Mouse (Mus musculus): ENCODE data around the gene Sh3bgr. TPM values are rescaled to one million over a fixed set of nuclear protein-coding genes. Genes with fewer than 3 reads are reported as not detected.

The Sh3bgr gene
- total RNA-seq (2014; rRNA removed), result 0.26 and 16.4 TPM in 2 replicates
- polyA plus RNA-seq (2015; fragmentation: Nextera tagmentation; extraction: Ambion mirVana), result 5.9 and 7.4 TPM in 2 replicates

- Histone ChIP-seq H3K9me3 (ENCODE audit: low read length) (no peaks in the 10 kb centered on the region), H3K4me3 (ENCODE audit: low read length) (peak within 1 kb of the TSS; percentile 2; the same call in 1 of the 2 replicates), H3K4me2 (ENCODE audit: low read depth, low read length) (peak within 1 kb of the TSS; percentile 57), H3K27me3 (ENCODE audit: insufficient read depth, low read length) (no peaks in the 10 kb centered on the region), H3K9ac (replicated peaks; ENCODE audit: low read length) (no peak within 1 kb of the TSS), H3K4me1 (ENCODE audit: insufficient read depth, low read length) (no peaks in the 10 kb centered on the region), H3K36me3 (ENCODE audit: insufficient read depth, low read length) (no peaks in the 10 kb centered on the region), H3K27ac (no peak within 1 kb of the TSS)
- no peak for TF ChIP-seq CTCF (IDR thresholded peaks at IDR 0.05; ENCODE audit: low read depth)
- WGBS, result 12% methylated on average over 20 of the region's 20 CpGs
- ATAC-seq (peak; percentile 75; the same call in 1 of the 2 replicates), DNase-seq (ENCODE audit: low spot score) (peak; percentile 17)
Measured at GRCm38 (mm10) chr16:96199913-96200701, at the start of gene Sh3bgr. Gene Sh3bgr, plus strand, starts transcription at chr16:96200450.

GRCm38 (mm10) chr16:96150995-96151394 is 49.3 kb upstream of the Sh3bgr start:
- no peak overlapping the region for H3K4me2 ChIP-seq (ENCODE audit: low read depth, low read length)
- 65% methylated on average over 4 of the region's 4 CpGs for WGBS
- no peaks in the 10 kb centered on the region for H3K27me3 ChIP-seq (ENCODE audit: insufficient read depth, low read length)
- DNase-seq (ENCODE audit: low spot score) (no peak), ATAC-seq (no peak)
- H3K36me3 ChIP-seq (ENCODE audit: insufficient read depth, low read length), result peaks cover 16% of the 10 kb centered on the region; the same call in 1 of the 2 replicates
- H3K27ac ChIP-seq, result no peak overlapping the region
- 0 out of 2 replicates have a peak, but pooled peaks cover 6% of the 10 kb centered on the region for H3K4me1 ChIP-seq (ENCODE audit: insufficient read depth, low read length)
- no peak for TF ChIP-seq CTCF (IDR thresholded peaks at IDR 0.05; ENCODE audit: low read depth)
- no peaks in the 10 kb centered on the region for H3K9me3 ChIP-seq (ENCODE audit: low read length)
- H3K4me3 ChIP-seq (ENCODE audit: low read length), result no peak overlapping the region
- no peak overlapping the region for H3K9ac ChIP-seq (replicated peaks; ENCODE audit: low read length)

GRCm38 (mm10) chr16:96151551-96151950 is 48.7 kb upstream of the Sh3bgr start:
- no peak overlapping the region for H3K4me3 ChIP-seq (ENCODE audit: low read length)
- TF ChIP-seq CTCF (IDR thresholded peaks at IDR 0.05; ENCODE audit: low read depth), result peak; percentile 94
- no peaks in the 10 kb centered on the region for H3K9me3 ChIP-seq (ENCODE audit: low read length)
- ATAC-seq, result peak; percentile 61
- peaks cover 16% of the 10 kb centered on the region; the same call in 1 of the 2 replicates for H3K36me3 ChIP-seq (ENCODE audit: insufficient read depth, low read length)
- H3K27ac ChIP-seq, result no peak overlapping the region
- peak; percentile 79 for DNase-seq (ENCODE audit: low spot score)
- no peaks in the 10 kb centered on the region for H3K27me3 ChIP-seq (ENCODE audit: insufficient read depth, low read length)
- H3K4me2 ChIP-seq (ENCODE audit: low read depth, low read length), result no peak overlapping the region
- H3K9ac ChIP-seq (replicated peaks; ENCODE audit: low read length), result no peak overlapping the region
- 0 out of 2 replicates have a peak, but pooled peaks cover under 1% of the 10 kb centered on the region for H3K4me1 ChIP-seq (ENCODE audit: insufficient read depth, low read length)
- WGBS, result 18% methylated on average over 9 of the region's 9 CpGs

- 98% methylated on average over 2 of the region's 2 CpGs for WGBS
- H3K27me3 ChIP-seq (ENCODE audit: insufficient read depth, low read length), result no peaks in the 10 kb centered on the region
- H3K4me1 ChIP-seq (ENCODE audit: insufficient read depth, low read length), result no peaks in the 10 kb centered on the region
- peaks cover 16% of the 10 kb centered on the region; the same call in 1 of the 2 replicates for H3K36me3 ChIP-seq (ENCODE audit: insufficient read depth, low read length)
- H3K27ac ChIP-seq, result no peak overlapping the region
- no peaks in the 10 kb centered on the region for H3K9me3 ChIP-seq (ENCODE audit: low read length)
- H3K4me2 ChIP-seq (ENCODE audit: low read depth, low read length), result no peak overlapping the region
- H3K9ac ChIP-seq (replicated peaks; ENCODE audit: low read length), result no peak overlapping the region
- no peak for TF ChIP-seq CTCF (IDR thresholded peaks at IDR 0.05; ENCODE audit: low read depth)
- H3K4me3 ChIP-seq (ENCODE audit: low read length), result no peak overlapping the region
- ATAC-seq (no peak), DNase-seq (ENCODE audit: low spot score) (no peak)
Measured at GRCm38 (mm10) chr16:96154476-96154875, 45.8 kb upstream of the Sh3bgr start.

GRCm38 (mm10) chr16:96156019-96156418 is 44.2 kb upstream of the Sh3bgr start:
- Histone ChIP-seq H3K27me3 (ENCODE audit: insufficient read depth, low read length) (no peaks in the 10 kb centered on the region), H3K9me3 (ENCODE audit: low read length) (no peaks in the 10 kb centered on the region), H3K4me2 (ENCODE audit: low read depth, low read length) (no peak overlapping the region), H3K4me1 (ENCODE audit: insufficient read depth, low read length) (no peaks in the 10 kb centered on the region), H3K9ac (replicated peaks; ENCODE audit: low read length) (no peak overlapping the region), H3K4me3 (ENCODE audit: low read length) (no peak overlapping the region), H3K36me3 (ENCODE audit: insufficient read depth, low read length) (peaks cover 16% of the 10 kb centered on the region; the same call in 1 of the 2 replicates), H3K27ac (no peak overlapping the region)
- no peak for TF ChIP-seq CTCF (IDR thresholded peaks at IDR 0.05; ENCODE audit: low read depth)
- no peak for ATAC-seq
- 75% methylated on average over 8 of the region's 8 CpGs for WGBS
- DNase-seq (ENCODE audit: low spot score), result no peak

- Histone ChIP-seq H3K4me3 (ENCODE audit: low read length) (no peak overlapping the region), H3K27me3 (ENCODE audit: insufficient read depth, low read length) (no peaks in the 10 kb centered on the region), H3K27ac (no peak overlapping the region), H3K4me2 (ENCODE audit: low read depth, low read length) (no peak overlapping the region), H3K9me3 (ENCODE audit: low read length) (no peaks in the 10 kb centered on the region), H3K36me3 (ENCODE audit: insufficient read depth, low read length) (peaks cover 16% of the 10 kb centered on the region; the same call in 1 of the 2 replicates), H3K9ac (replicated peaks; ENCODE audit: low read length) (no peak overlapping the region), H3K4me1 (ENCODE audit: insufficient read depth, low read length) (no peaks in the 10 kb centered on the region)
- ATAC-seq, result no peak
- no peak for DNase-seq (ENCODE audit: low spot score)
- WGBS, result 86% methylated on average over 11 of the region's 11 CpGs
- no peak for TF ChIP-seq CTCF (IDR thresholded peaks at IDR 0.05; ENCODE audit: low read depth)
Measured at GRCm38 (mm10) chr16:96157171-96157570, 43.1 kb upstream of the Sh3bgr start.

Measured in hindbrain, postnatal 0 days (tissue).